Mouse (Mus musculus): ENCODE measurements at regions not wholly inside any gene's neighbourhood (a gene's known extent, or its start where the extent isn't known, plus 50 kb on each side); places are given as distances from the start of the nearest gene placed in this dataset.

GRCm38 (mm10) chr16:87225595-87225994, 128.4 kb upstream of the N6amt1 start:
- no peak for TF ChIP-seq CTCF (conservative IDR thresholded peaks at IDR 0.05; ENCODE audit: insufficient read depth, insufficient read length, low read depth, low read length)
- TF ChIP-seq POLR2A (IDR thresholded peaks at IDR 0.05; ENCODE audit: low read depth, low read length) = no peak

Data from kidney, adult 2 months (tissue).